Mouse (Mus musculus) kidney, embryonic 16.5 days (tissue): Measurements from ENCODE around the gene Arap1. TPM values are rescaled to one million over a fixed set of nuclear protein-coding genes. Genes with fewer than 3 reads are reported as not detected.

Experiments
- ATAC-seq: fragments of 200-750 bp; cut with Nextera tagmentation; 2 replicates; pipeline ENCODE4 v1.8.0; 2017; ENCODE audit warnings: moderate TSS enrichment; ENCODE audit not compliant: low FRiP score, low TSS enrichment
- H3K27ac ChIP-seq: fragments of 300-500 bp; sonication (generic); 2 replicates; pipeline ENCODE4 v1.5.1; 2014; ENCODE audit warnings: low read length
- H3K27me3 ChIP-seq: fragments of 300-500 bp; sonication (generic); 2 replicates; pipeline ENCODE4 v1.6.1; 2014; ENCODE audit warnings: low read length, control low read depth, mixed read lengths; ENCODE audit not compliant: insufficient read depth
- H3K36me3 ChIP-seq: fragments of 300-500 bp; sonication (generic); 2 replicates; pipeline ENCODE4 v1.6.1; 2014; ENCODE audit warnings: low read length, control low read depth, mixed read lengths; ENCODE audit not compliant: insufficient read depth
- H3K4me1 ChIP-seq: fragments of 300-500 bp; sonication (generic); 2 replicates; pipeline ENCODE4 v1.6.1; 2014; ENCODE audit warnings: low read length, control low read depth, mixed read lengths; ENCODE audit not compliant: insufficient read depth
- H3K4me2 ChIP-seq: fragments of 300-500 bp; sonication (generic); replicated peaks from 2 replicates; pipeline ENCODE4 v1.6.1; 2014; ENCODE audit warnings: low read depth, low read length
- H3K4me3 ChIP-seq: fragments of 300-500 bp; sonication (generic); 2 replicates; pipeline ENCODE4 v1.5.1; 2014; ENCODE audit warnings: mild to moderate bottlenecking, low read length
- H3K9ac ChIP-seq: fragments of 300-500 bp; sonication (generic); replicated peaks from 2 replicates; pipeline ENCODE4 v1.6.1; 2014; ENCODE audit warnings: low read length
- H3K9me3 ChIP-seq: fragments of 300-500 bp; sonication (generic); 2 replicates; pipeline ENCODE4 v1.6.1; 2016; ENCODE audit warnings: low read length, control low read depth
- WGBS: fragments of 180-500 bp; shearing (Covaris S2); extraction: QIAGEN DNeasy Blood & Tissue Kit; methylation state at CpG from one replicate; pipeline ENCODE4 v1.1.7; 2014; 5-methylcytosine and 5-hydroxymethylcytosine counted together
- polyA plus RNA-seq: library from polyadenylated mRNA; unstranded; fragments of >200 nt; fragmentation: Nextera tagmentation; extraction: Ambion mirVana; gene quantifications from 2 replicates; pipeline ENCODE4 v1.2.1, GENCODE M21; 2015

The Arap1 gene
- polyA plus RNA-seq, 1 experiment from 2014 or later = 106 TPM

GRCm38 (mm10) chr7:101369666-101370065, 21.8 kb downstream of the Arap1 start:
- no peaks in the 10 kb centered on the region for H3K27me3 ChIP-seq
- no peak overlapping the region for H3K27ac ChIP-seq
- H3K4me1 ChIP-seq = peaks cover 5% of the 10 kb centered on the region; the same call in 1 of the 2 replicates
- no peaks in the 10 kb centered on the region for H3K9me3 ChIP-seq
- H3K4me2 ChIP-seq = no peak overlapping the region
- H3K9ac ChIP-seq = no peak overlapping the region
- no peaks in the 10 kb centered on the region for H3K36me3 ChIP-seq
- H3K4me3 ChIP-seq = no peak overlapping the region
- no peak for ATAC-seq
- WGBS = 59% methylated on average over 7 of the region's 7 CpGs

- no peak overlapping the region for H3K9ac ChIP-seq
- H3K9me3 ChIP-seq = no peaks in the 10 kb centered on the region
- no peaks in the 10 kb centered on the region for H3K36me3 ChIP-seq
- H3K27ac ChIP-seq = no peak overlapping the region
- no peak; the same call in 1 of the 2 replicates for ATAC-seq
- H3K4me2 ChIP-seq = no peak overlapping the region
- no peaks in the 10 kb centered on the region for H3K27me3 ChIP-seq
- H3K4me3 ChIP-seq = no peak overlapping the region
- WGBS = 85% methylated on average over 26 of the region's 26 CpGs
- H3K4me1 ChIP-seq = peaks cover 15% of the 10 kb centered on the region
These were observed 25.2 kb downstream of the Arap1 start for GRCm38 (mm10) chr7:101373082-101373481.

GRCm38 (mm10) chr7:101374155-101374554, 26.3 kb downstream of the Arap1 start:
- H3K27ac ChIP-seq = no peak overlapping the region
- no peak overlapping the region for H3K4me3 ChIP-seq
- no peaks in the 10 kb centered on the region for H3K9me3 ChIP-seq
- H3K27me3 ChIP-seq = no peaks in the 10 kb centered on the region
- H3K4me2 ChIP-seq = no peak overlapping the region
- no peak overlapping the region for H3K9ac ChIP-seq
- H3K36me3 ChIP-seq = no peaks in the 10 kb centered on the region
- H3K4me1 ChIP-seq = peaks cover 25% of the 10 kb centered on the region
- no peak for ATAC-seq

GRCm38 (mm10) chr7:101376701-101377340, 29.0 kb downstream of the Arap1 start:
- peak overlapping the region; percentile 62; the same call in 1 of the 2 replicates for H3K9ac ChIP-seq
- no peak for ATAC-seq
- 55% methylated on average over 10 of the region's 10 CpGs for WGBS
- peaks cover 27% of the 10 kb centered on the region for H3K4me1 ChIP-seq
- H3K27me3 ChIP-seq = no peaks in the 10 kb centered on the region
- H3K4me2 ChIP-seq = no peak overlapping the region
- no peaks in the 10 kb centered on the region for H3K9me3 ChIP-seq
- H3K36me3 ChIP-seq = no peaks in the 10 kb centered on the region
- H3K27ac ChIP-seq = no peak overlapping the region; the same call in 1 of the 2 replicates
- no peak overlapping the region for H3K4me3 ChIP-seq

- H3K27ac ChIP-seq = peak overlapping the region; percentile 76
- ATAC-seq = peak; percentile 80
These were observed 29.9 kb downstream of the Arap1 start for GRCm38 (mm10) chr7:101377741-101378262.

GRCm38 (mm10) chr7:101378285-101378684, 30.4 kb downstream of the Arap1 start:
- 49% methylated on average over 3 of the region's 3 CpGs for WGBS
- peaks cover 30% of the 10 kb centered on the region for H3K4me1 ChIP-seq
- no peaks in the 10 kb centered on the region for H3K36me3 ChIP-seq
- peak; percentile 29; the same call in 1 of the 2 replicates for ATAC-seq
- no peaks in the 10 kb centered on the region for H3K9me3 ChIP-seq
- H3K4me2 ChIP-seq = peak overlapping the region; percentile 50
- peak overlapping the region; percentile 76 for H3K27ac ChIP-seq
- H3K9ac ChIP-seq = peak overlapping the region; percentile 62
- peak overlapping the region; percentile 31 for H3K4me3 ChIP-seq
- no peaks in the 10 kb centered on the region for H3K27me3 ChIP-seq

More at GRCm38 (mm10) chr7:101377741-101378262, 29.9 kb downstream of the Arap1 start:
- Histone ChIP-seq H3K9me3 (no peaks in the 10 kb centered on the region), H3K4me3 (peak overlapping the region; percentile 31), H3K4me2 (peak overlapping the region; percentile 50), H3K36me3 (no peaks in the 10 kb centered on the region), H3K4me1 (peaks cover 30% of the 10 kb centered on the region), H3K27me3 (no peaks in the 10 kb centered on the region), H3K9ac (peak overlapping the region; percentile 62)
- 12% methylated on average over 7 of the region's 7 CpGs for WGBS

GRCm38 (mm10) chr7:101378796-101379465, 31.1 kb downstream of the Arap1 start:
- no peaks in the 10 kb centered on the region for H3K27me3 ChIP-seq
- peak overlapping the region; percentile 50 for H3K4me2 ChIP-seq
- peak overlapping the region; percentile 62 for H3K9ac ChIP-seq
- peak overlapping the region; percentile 31 for H3K4me3 ChIP-seq
- H3K4me1 ChIP-seq = peaks cover 30% of the 10 kb centered on the region
- ATAC-seq = no peak
- H3K27ac ChIP-seq = peak overlapping the region; percentile 76
- 50% methylated on average over 5 of the region's 5 CpGs for WGBS
- H3K36me3 ChIP-seq = no peaks in the 10 kb centered on the region
- no peaks in the 10 kb centered on the region for H3K9me3 ChIP-seq

GRCm38 (mm10) chr7:101379732-101380131, 31.9 kb downstream of the Arap1 start:
- H3K4me1 ChIP-seq = peaks cover 36% of the 10 kb centered on the region
- 0 out of 2 replicates have a peak overlapping the region, but pooled peaks have one; percentile 50 for H3K4me2 ChIP-seq
- H3K36me3 ChIP-seq = no peaks in the 10 kb centered on the region
- peak overlapping the region; percentile 62 for H3K9ac ChIP-seq
- H3K4me3 ChIP-seq = no peak overlapping the region
- 59% methylated on average over 2 of the region's 2 CpGs for WGBS
- no peaks in the 10 kb centered on the region for H3K27me3 ChIP-seq
- H3K9me3 ChIP-seq = no peaks in the 10 kb centered on the region
- no peak for ATAC-seq
- peak overlapping the region; percentile 76; the same call in 1 of the 2 replicates for H3K27ac ChIP-seq

GRCm38 (mm10) chr7:101381512-101381911, 33.6 kb downstream of the Arap1 start:
- Histone ChIP-seq H3K9me3 (no peaks in the 10 kb centered on the region), H3K4me3 (no peak overlapping the region), H3K9ac (no peak overlapping the region), H3K27me3 (no peaks in the 10 kb centered on the region), H3K4me1 (peaks cover 53% of the 10 kb centered on the region), H3K27ac (no peak overlapping the region), H3K4me2 (no peak overlapping the region), H3K36me3 (no peaks in the 10 kb centered on the region)
- 67% methylated on average over 6 of the region's 6 CpGs for WGBS
- no peak for ATAC-seq

GRCm38 (mm10) chr7:101382378-101382777, 34.5 kb downstream of the Arap1 start:
- Histone ChIP-seq H3K27ac (no peak overlapping the region), H3K4me1 (peaks cover 48% of the 10 kb centered on the region), H3K4me3 (no peak overlapping the region), H3K9ac (no peak overlapping the region), H3K9me3 (no peaks in the 10 kb centered on the region), H3K27me3 (no peaks in the 10 kb centered on the region), H3K4me2 (no peak overlapping the region), H3K36me3 (no peaks in the 10 kb centered on the region)
- ATAC-seq = no peak
- 65% methylated on average over 8 of the region's 8 CpGs for WGBS
